Comparison of ENCODE assay signal across 18 mouse cellular contexts in genomic region chr17:34251666-34252065, GRCm38 (mm10). TPM values are rescaled to one million over a fixed set of nuclear protein-coding genes. Genes with fewer than 3 reads are reported as not detected.
DNase-seq lines count a peak whose midpoint lies in the region; ATAC-seq and TF ChIP-seq lines count a peak whose summit lies in the region.
"Had no signal": no experiment of that assay in that cellular context is flagged by ENCODE, and none has a peak within 500 bp of the region (broad histone marks: within the 10 kb centered on the region; RNA-seq: fewer than 3 reads in every experiment).

No protein-coding gene starts in this region.

- no peak overlapping the region for H3K9ac ChIP-seq in forebrain, postnatal 0 days
- no peak overlapping the region for H3K9ac ChIP-seq in forebrain, embryonic 15.5 days (replicated peaks)
- H3K9ac ChIP-seq in kidney, postnatal 0 days (ENCODE audit: low read depth, low read length): no peak overlapping the region
- H3K9ac ChIP-seq in stomach, postnatal 0 days (ENCODE audit: low read length): no peak overlapping the region
- H3K9ac ChIP-seq: embryonic facial prominence, embryonic 15.5 days; hindbrain, embryonic 14.5 days; neural tube, embryonic 15.5 days had no signal

- no peaks in the 10 kb centered on the region for H3K27me3 ChIP-seq in forebrain, postnatal 0 days (ENCODE audit: insufficient read depth, low read length)
- H3K27me3 ChIP-seq in forebrain, embryonic 15.5 days: no peaks in the 10 kb centered on the region
- no peaks in the 10 kb centered on the region for H3K27me3 ChIP-seq in kidney, postnatal 0 days (ENCODE audit: insufficient read depth, low read length)
- no peaks in the 10 kb centered on the region for H3K27me3 ChIP-seq in stomach, postnatal 0 days (ENCODE audit: control insufficient read depth, insufficient read depth, low read length)
- H3K27me3 ChIP-seq: neural tube, embryonic 15.5 days had no signal

- no peaks in the 10 kb centered on the region for H3K4me1 ChIP-seq in forebrain, postnatal 0 days (ENCODE audit: insufficient read depth)
- H3K4me1 ChIP-seq in forebrain, embryonic 15.5 days: no peaks in the 10 kb centered on the region
- H3K4me1 ChIP-seq in kidney, postnatal 0 days (replicated peaks; ENCODE audit: insufficient read depth, low read length): no peaks in the 10 kb centered on the region
- no peaks in the 10 kb centered on the region for H3K4me1 ChIP-seq in stomach, postnatal 0 days (replicated peaks; ENCODE audit: control insufficient read depth, insufficient read depth)
- H3K4me1 ChIP-seq: embryonic facial prominence, embryonic 15.5 days; neural tube, embryonic 15.5 days had no signal

- no peaks in the 10 kb centered on the region for H3K36me3 ChIP-seq in forebrain, postnatal 0 days (ENCODE audit: insufficient read depth)
- no peaks in the 10 kb centered on the region for H3K36me3 ChIP-seq in forebrain, embryonic 15.5 days
- no peaks in the 10 kb centered on the region for H3K36me3 ChIP-seq in kidney, postnatal 0 days (ENCODE audit: insufficient read depth, low read length)
- no peaks in the 10 kb centered on the region for H3K36me3 ChIP-seq in stomach, postnatal 0 days (ENCODE audit: control insufficient read depth, insufficient read depth, low read length)
- H3K36me3 ChIP-seq: embryonic facial prominence, embryonic 15.5 days; neural tube, embryonic 15.5 days had no signal

- H3K9me3 ChIP-seq in forebrain, postnatal 0 days (ENCODE audit: low read length): no peaks in the 10 kb centered on the region
- no peaks in the 10 kb centered on the region for H3K9me3 ChIP-seq in forebrain, embryonic 15.5 days
- no peaks in the 10 kb centered on the region for H3K9me3 ChIP-seq in kidney, postnatal 0 days (replicated peaks; ENCODE audit: low read length)
- H3K9me3 ChIP-seq in stomach, postnatal 0 days (ENCODE audit: control insufficient read depth, low read length): no peaks in the 10 kb centered on the region
- H3K9me3 ChIP-seq: embryonic facial prominence, embryonic 15.5 days; neural tube, embryonic 15.5 days had no signal

- no peak overlapping the region for H3K4me3 ChIP-seq in forebrain, postnatal 0 days (ENCODE audit: low read depth, low read length)
- H3K4me3 ChIP-seq in forebrain, embryonic 15.5 days: no peak overlapping the region
- no peak overlapping the region for H3K4me3 ChIP-seq in kidney, postnatal 0 days (replicated peaks; ENCODE audit: low read depth, low read length)
- H3K4me3 ChIP-seq in stomach, postnatal 0 days (ENCODE audit: low read depth, low read length): no peak overlapping the region
- H3K4me3 ChIP-seq: embryonic facial prominence, embryonic 15.5 days; neural tube, embryonic 15.5 days had no signal

- no peak overlapping the region for H3K4me2 ChIP-seq in forebrain, postnatal 0 days (ENCODE audit: low read depth)
- no peak overlapping the region for H3K4me2 ChIP-seq in forebrain, embryonic 15.5 days (replicated peaks)
- no peak overlapping the region for H3K4me2 ChIP-seq in kidney, postnatal 0 days (ENCODE audit: low read length)
- no peak overlapping the region for H3K4me2 ChIP-seq in stomach, postnatal 0 days (replicated peaks; ENCODE audit: low read depth)
- H3K4me2 ChIP-seq: embryonic facial prominence, embryonic 15.5 days; hindbrain, embryonic 14.5 days; neural tube, embryonic 15.5 days had no signal

- DNase-seq in forebrain, postnatal 0 days: no peak
- peak; percentile 84 for DNase-seq in kidney, postnatal 0 days (ENCODE audit: low spot score)
- DNase-seq in kidney, adult 11 months: no peak
- DNase-seq in thymus, postnatal 4 days: peak; percentile 26
- no peak for DNase-seq in thymus, postnatal 36 days
- no peak for DNase-seq in stomach, postnatal 0 days (ENCODE audit: low spot score)
- no peak for DNase-seq in adrenal gland, postnatal 14 days
- DNase-seq: cerebellum, postnatal 25 days; gastrocnemius, postnatal 10 days had no signal

- no peak overlapping the region for H3K27ac ChIP-seq in forebrain, postnatal 0 days (ENCODE audit: low read depth, low read length)
- no peak overlapping the region for H3K27ac ChIP-seq in forebrain, embryonic 15.5 days (replicated peaks)
- no peak overlapping the region for H3K27ac ChIP-seq in kidney, postnatal 0 days
- H3K27ac ChIP-seq in stomach, postnatal 0 days (replicated peaks): no peak overlapping the region
- H3K27ac ChIP-seq: embryonic facial prominence, embryonic 15.5 days; hindbrain, embryonic 14.5 days; macrophage; neural tube, embryonic 15.5 days had no signal

- 53% methylated on average over 4 of the region's 4 CpGs for WGBS in forebrain, postnatal 0 days
- WGBS in forebrain, embryonic 15.5 days: 49% methylated on average over 4 of the region's 4 CpGs
- WGBS in kidney, postnatal 0 days: 19% methylated on average over 4 of the region's 4 CpGs
- 45% methylated on average over 4 of the region's 4 CpGs for WGBS in stomach, postnatal 0 days

- no peak for ATAC-seq in forebrain, postnatal 0 days
- no peak for ATAC-seq in forebrain, embryonic 15.5 days (replicated peaks)
- peak; percentile 89 for ATAC-seq in kidney, postnatal 0 days (replicated peaks; ENCODE audit: low FRiP score, low read depth)
- ATAC-seq in stomach, postnatal 0 days (ENCODE audit: low FRiP score, low TSS enrichment): no peak
- ATAC-seq: forebrain, embryonic 14.5 days had no signal

- peak; percentile 19; the same call in 1 of the 2 replicates for TF ChIP-seq CTCF in forebrain, postnatal 0 days (IDR thresholded peaks at IDR 0.05; ENCODE audit: low read depth)
- peak; percentile 65 for TF ChIP-seq CTCF in kidney, postnatal 0 days (IDR thresholded peaks at IDR 0.05; ENCODE audit: low read depth)
- TF ChIP-seq CTCF in stomach, postnatal 0 days (IDR thresholded peaks at IDR 0.05; ENCODE audit: low read depth): peak; percentile 51

- no peak for TF ChIP-seq EP300 in stomach, postnatal 0 days (optimal IDR thresholded peaks at IDR 0.05)

RNA-seq across cellular contexts. Expression of gene H2-Ab1, which starts 5.8 kb away (rescaled TPM):
- total RNA-seq in forebrain, postnatal 0 days (2014; rRNA removed): 0.38 and 2.0 TPM in 2 replicates
- polyA plus RNA-seq in forebrain, postnatal 0 days (2015; fragmentation: Nextera tagmentation; extraction: Ambion mirVana): 1.8 and 2.1 TPM in 2 replicates
- polyA plus RNA-seq in forebrain, embryonic 15.5 days (2015; fragmentation: Nextera tagmentation; extraction: Ambion mirVana): 0.86 and 1.2 TPM in 2 replicates
- polyA plus RNA-seq in kidney, postnatal 0 days (2015; fragmentation: Nextera tagmentation; extraction: Ambion mirVana): 48.2 and 49.7 TPM in 2 replicates
- 19.3 and 20.1 TPM in 2 replicates for polyA plus RNA-seq in stomach, postnatal 0 days (2015; fragmentation: Nextera tagmentation; extraction: Ambion mirVana)
- 19.8 and 71.0 TPM in 2 replicates for total RNA-seq in adrenal gland, postnatal 14 days (2021)
- polyA plus RNA-seq: C2C12 had no signal

RNA-seq across cellular contexts. Expression of gene H2-Ob, which starts 13.0 kb away (rescaled TPM):
- total RNA-seq in forebrain, postnatal 0 days (2014; rRNA removed): 0.10 TPM in 1 of 2 replicates, not detected in the other
- 0.33 and 0.36 TPM in 2 replicates for polyA plus RNA-seq in forebrain, postnatal 0 days (2015; fragmentation: Nextera tagmentation; extraction: Ambion mirVana)
- polyA plus RNA-seq in forebrain, embryonic 15.5 days (2015; fragmentation: Nextera tagmentation; extraction: Ambion mirVana): 0.20 TPM in 1 of 2 replicates, not detected in the other
- polyA plus RNA-seq in kidney, postnatal 0 days (2015; fragmentation: Nextera tagmentation; extraction: Ambion mirVana): 0.11 and 0.18 TPM in 2 replicates
- 0.13 and 0.16 TPM in 2 replicates for polyA plus RNA-seq in stomach, postnatal 0 days (2015; fragmentation: Nextera tagmentation; extraction: Ambion mirVana)
- total RNA-seq in adrenal gland, postnatal 14 days (2021): 1.3 and 16.6 TPM in 2 replicates
- polyA plus RNA-seq: C2C12; heart, embryonic 14.5 days; hindbrain, embryonic 14.5 days; limb, embryonic 11.5 days had no signal

RNA-seq across cellular contexts. Expression of gene H2-Aa, which starts 36.0 kb away (rescaled TPM):
- total RNA-seq in forebrain, postnatal 0 days (2014; rRNA removed): 0.14 and 0.85 TPM in 2 replicates
- polyA plus RNA-seq in forebrain, postnatal 0 days (2015; fragmentation: Nextera tagmentation; extraction: Ambion mirVana): 0.59 and 0.73 TPM in 2 replicates
- 0.23 TPM in 1 of 2 replicates, not detected in the other for polyA plus RNA-seq in forebrain, embryonic 15.5 days (2015; fragmentation: Nextera tagmentation; extraction: Ambion mirVana)
- 5.9 and 6.0 TPM in 2 replicates for polyA plus RNA-seq in kidney, postnatal 0 days (2015; fragmentation: Nextera tagmentation; extraction: Ambion mirVana)
- polyA plus RNA-seq in stomach, postnatal 0 days (2015; fragmentation: Nextera tagmentation; extraction: Ambion mirVana): 6.8 and 8.2 TPM in 2 replicates
- total RNA-seq in adrenal gland, postnatal 14 days (2021): 21.7 and 108 TPM in 2 replicates
- polyA plus RNA-seq: C2C12; limb, embryonic 11.5 days had no signal

RNA-seq across cellular contexts. Expression of gene Tap2, which starts 48.3 kb away (rescaled TPM):
- 1.3 and 1.9 TPM in 2 replicates for total RNA-seq in forebrain, postnatal 0 days (2014; rRNA removed)
- polyA plus RNA-seq in forebrain, postnatal 0 days (2015; fragmentation: Nextera tagmentation; extraction: Ambion mirVana): 3.2 and 3.8 TPM in 2 replicates
- 1.3 and 1.7 TPM in 2 replicates for polyA plus RNA-seq in forebrain, embryonic 15.5 days (2015; fragmentation: Nextera tagmentation; extraction: Ambion mirVana)
- 8.8 TPM in 2 replicates for polyA plus RNA-seq in kidney, postnatal 0 days (2015; fragmentation: Nextera tagmentation; extraction: Ambion mirVana)
- 5.8 and 5.9 TPM in 2 replicates for polyA plus RNA-seq in stomach, postnatal 0 days (2015; fragmentation: Nextera tagmentation; extraction: Ambion mirVana)
- 33.2 and 34.9 TPM in 2 replicates for total RNA-seq in adrenal gland, postnatal 14 days (2021)

RNA-seq across cellular contexts. Expression of gene H2-Eb1, which starts 54.0 kb away (rescaled TPM):
- 1.5 and 2.1 TPM in 2 replicates for total RNA-seq in forebrain, postnatal 0 days (2014; rRNA removed)
- 2.5 and 2.7 TPM in 2 replicates for polyA plus RNA-seq in forebrain, postnatal 0 days (2015; fragmentation: Nextera tagmentation; extraction: Ambion mirVana)
- 1.1 and 1.6 TPM in 2 replicates for polyA plus RNA-seq in forebrain, embryonic 15.5 days (2015; fragmentation: Nextera tagmentation; extraction: Ambion mirVana)
- polyA plus RNA-seq in kidney, postnatal 0 days (2015; fragmentation: Nextera tagmentation; extraction: Ambion mirVana): 13.6 and 14.3 TPM in 2 replicates
- 5.6 and 6.7 TPM in 2 replicates for polyA plus RNA-seq in stomach, postnatal 0 days (2015; fragmentation: Nextera tagmentation; extraction: Ambion mirVana)
- 22.8 and 92.3 TPM in 2 replicates for total RNA-seq in adrenal gland, postnatal 14 days (2021)
- polyA plus RNA-seq: C2C12 had no signal

Comparison
In these comparisons a context has a peak if more than half of its experiments do, and no peak if none do; other contexts are left out.
1. DNase-seq: peak in kidney, postnatal 0 days (single experiment) and thymus, postnatal 4 days (single experiment); none in forebrain, postnatal 0 days (single experiment), kidney, adult 11 months (single experiment), thymus, postnatal 36 days (0 of 2), stomach, postnatal 0 days (single experiment) and adrenal gland, postnatal 14 days (single experiment).
2. Peak in every context shown above with its lines, with median percentiles within 50 percentile points of each other: CTCF ChIP-seq.